In the genomic region with DNA sequence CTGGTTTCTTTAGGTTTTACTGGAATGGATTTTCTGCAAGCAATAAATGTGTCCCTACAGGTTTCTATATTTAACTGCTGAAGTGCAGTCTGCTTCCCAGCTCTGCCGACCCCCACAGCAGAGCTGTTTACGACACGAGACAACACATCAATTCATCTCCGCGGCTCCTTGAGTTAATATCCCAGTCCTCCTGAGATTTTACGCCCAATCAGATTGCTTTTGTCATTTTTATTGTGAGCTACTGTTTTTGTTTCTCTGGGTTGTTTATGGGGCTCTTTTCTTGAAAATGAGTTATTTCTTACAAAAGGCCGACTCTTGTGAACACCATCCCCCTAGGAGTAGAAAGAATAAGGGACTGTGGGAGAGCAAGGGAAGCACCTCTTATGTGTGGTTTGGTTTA, we compare ENCODE assay signal across 20 mouse cellular contexts. TPM values are rescaled to one million over a fixed set of nuclear protein-coding genes. Genes with fewer than 3 reads are reported as not detected.
DNase-seq lines count a peak whose midpoint lies in the region; ATAC-seq and TF ChIP-seq lines count a peak whose summit lies in the region.
"Had no signal": no experiment of that assay in that cellular context is flagged by ENCODE, and none has a peak within 500 bp of the region (broad histone marks: within the 10 kb centered on the region; RNA-seq: fewer than 3 reads in every experiment).

No protein-coding gene starts in this region.

- H3K79me2 ChIP-seq in heart, adult 2 months (replicated peaks; ENCODE audit: control insufficient read depth, insufficient read depth, low read length) = peaks cover 2% of the 10 kb centered on the region; the same call in 1 of the 2 replicates

- ATAC-seq in heart, embryonic 12.5 days (ENCODE audit: insufficient number of reproducible peaks, low FRiP score) = no peak
- ATAC-seq in intestine, embryonic 14.5 days (replicated peaks; ENCODE audit: low FRiP score, low TSS enrichment, low read depth) = no peak
- no peak for ATAC-seq in intestine, postnatal 0 days
- ATAC-seq in neural tube, embryonic 15.5 days (ENCODE audit: low FRiP score) = no peak
- no peak for ATAC-seq in midbrain, embryonic 15.5 days (replicated peaks)
- ATAC-seq: lung, postnatal 0 days; midbrain, embryonic 13.5 days had no signal

- H3K9me3 ChIP-seq in heart, embryonic 12.5 days (replicated peaks) = no peaks in the 10 kb centered on the region
- no peaks in the 10 kb centered on the region for H3K9me3 ChIP-seq in intestine, embryonic 14.5 days (ENCODE audit: control insufficient read depth, low read length)
- no peaks in the 10 kb centered on the region for H3K9me3 ChIP-seq in intestine, postnatal 0 days (ENCODE audit: control insufficient read depth)
- no peaks in the 10 kb centered on the region for H3K9me3 ChIP-seq in neural tube, embryonic 15.5 days (replicated peaks)
- no peaks in the 10 kb centered on the region for H3K9me3 ChIP-seq in midbrain, embryonic 15.5 days
- H3K9me3 ChIP-seq: forebrain, embryonic 10.5 days; hindbrain, embryonic 15.5 days; midbrain, embryonic 13.5 days had no signal

- whole genome bisulfite sequencing in heart, embryonic 12.5 days = 46% methylated on average over 7 of the region's 7 CpGs
- 70% methylated on average over 7 of the region's 7 CpGs for WGBS in heart, adult 2 months
- whole genome bisulfite sequencing in intestine, embryonic 14.5 days = 15% methylated on average over 7 of the region's 7 CpGs
- WGBS in intestine, postnatal 0 days = 41% methylated on average over 7 of the region's 7 CpGs
- 87% methylated on average over 7 of the region's 7 CpGs for WGBS in thymus, adult 2 months
- 10% methylated on average over 7 of the region's 7 CpGs for WGBS in neural tube, embryonic 15.5 days
- WGBS in midbrain, embryonic 15.5 days = 44% methylated on average over 7 of the region's 7 CpGs

- intact Hi-C loops in heart, adult 2 months (cut with DNase I) = no loop called here

- H3K4me2 ChIP-seq in heart, embryonic 12.5 days = peak overlapping the region; percentile 49
- H3K4me2 ChIP-seq in intestine, embryonic 14.5 days (ENCODE audit: low read length) = peak overlapping the region; percentile 20; the same call in 1 of the 2 replicates
- H3K4me2 ChIP-seq in intestine, postnatal 0 days (replicated peaks; ENCODE audit: low read depth) = no peak overlapping the region
- peak overlapping the region; percentile 31 for H3K4me2 ChIP-seq in neural tube, embryonic 15.5 days
- no peak overlapping the region for H3K4me2 ChIP-seq in midbrain, embryonic 15.5 days
- H3K4me2 ChIP-seq: hindbrain, embryonic 15.5 days; midbrain, embryonic 13.5 days had no signal

- H3K9ac ChIP-seq in heart, embryonic 12.5 days = no peak overlapping the region
- H3K9ac ChIP-seq in heart, adult 2 months (ENCODE audit: low read depth, low read length) = no peak overlapping the region
- no peak overlapping the region for H3K9ac ChIP-seq in intestine, embryonic 14.5 days (ENCODE audit: low read length)
- no peak overlapping the region for H3K9ac ChIP-seq in intestine, postnatal 0 days (ENCODE audit: low read depth, low read length)
- H3K9ac ChIP-seq in neural tube, embryonic 15.5 days (replicated peaks) = no peak overlapping the region
- no peak overlapping the region for H3K9ac ChIP-seq in midbrain, embryonic 15.5 days
- H3K9ac ChIP-seq: hindbrain, embryonic 15.5 days; midbrain, embryonic 13.5 days had no signal

- DNase-seq in heart, adult 2 months = no peak
- DNase-seq in intestine, embryonic 14.5 days (ENCODE audit: low spot score) = no peak
- DNase-seq in thymus, adult 2 months = no peak
- no peak for DNase-seq in thymus, postnatal 4 days
- DNase-seq: adrenal gland, postnatal 25 days; cerebellum, adult 11-12 months; cerebellum, postnatal 25 days; gastrocnemius, adult 2 months; kidney, adult 8-10 months; liver; right cerebral cortex, postnatal 4 days had no signal

- no peaks in the 10 kb centered on the region for H3K27me3 ChIP-seq in heart, embryonic 12.5 days (replicated peaks)
- peaks cover 2% of the 10 kb centered on the region; the same call in 1 of the 2 replicates for H3K27me3 ChIP-seq in heart, adult 2 months (ENCODE audit: control insufficient read depth, insufficient read depth, low read length)
- H3K27me3 ChIP-seq in intestine, embryonic 14.5 days (replicated peaks; ENCODE audit: control insufficient read depth, insufficient read depth, low read length) = no peaks in the 10 kb centered on the region
- no peaks in the 10 kb centered on the region for H3K27me3 ChIP-seq in intestine, postnatal 0 days (replicated peaks; ENCODE audit: control insufficient read depth, insufficient read depth, low read length)
- no peaks in the 10 kb centered on the region for H3K27me3 ChIP-seq in thymus, adult 2 months (ENCODE audit: control insufficient read depth, insufficient read depth, low read length)
- no peaks in the 10 kb centered on the region for H3K27me3 ChIP-seq in neural tube, embryonic 15.5 days (replicated peaks)
- no peaks in the 10 kb centered on the region for H3K27me3 ChIP-seq in midbrain, embryonic 15.5 days (replicated peaks)
- H3K27me3 ChIP-seq: CH12.LX; hindbrain, embryonic 15.5 days; midbrain, embryonic 13.5 days had no signal

- H3K36me3 ChIP-seq in heart, embryonic 12.5 days = no peaks in the 10 kb centered on the region
- H3K36me3 ChIP-seq in heart, adult 2 months (ENCODE audit: control insufficient read depth, insufficient read depth, low read length) = peaks cover 3% of the 10 kb centered on the region
- no peaks in the 10 kb centered on the region for H3K36me3 ChIP-seq in intestine, embryonic 14.5 days (ENCODE audit: control insufficient read depth, insufficient read depth, low read length)
- H3K36me3 ChIP-seq in intestine, postnatal 0 days (ENCODE audit: control insufficient read depth, insufficient read depth) = no peaks in the 10 kb centered on the region
- H3K36me3 ChIP-seq in thymus, adult 2 months (ENCODE audit: control insufficient read depth, insufficient read depth, low read length) = no peaks in the 10 kb centered on the region
- no peaks in the 10 kb centered on the region for H3K36me3 ChIP-seq in neural tube, embryonic 15.5 days
- H3K36me3 ChIP-seq in midbrain, embryonic 15.5 days (replicated peaks) = no peaks in the 10 kb centered on the region
- H3K36me3 ChIP-seq: forebrain, embryonic 10.5 days; hindbrain, embryonic 15.5 days; midbrain, embryonic 13.5 days had no signal

- peaks cover 7% of the 10 kb centered on the region; the same call in 1 of the 2 replicates for H3K4me1 ChIP-seq in heart, embryonic 12.5 days (replicated peaks)
- H3K4me1 ChIP-seq in heart, adult 2 months (ENCODE audit: control insufficient read depth, insufficient read depth, low read length) = peaks cover 3% of the 10 kb centered on the region
- peaks cover 13% of the 10 kb centered on the region for H3K4me1 ChIP-seq in intestine, embryonic 14.5 days (replicated peaks; ENCODE audit: control insufficient read depth, insufficient read depth, low read length)
- no peaks in the 10 kb centered on the region for H3K4me1 ChIP-seq in intestine, postnatal 0 days (replicated peaks; ENCODE audit: control insufficient read depth, insufficient read depth, low read length)
- H3K4me1 ChIP-seq in thymus, adult 2 months (replicated peaks; ENCODE audit: control insufficient read depth, insufficient read depth, low read length) = peaks cover 16% of the 10 kb centered on the region
- H3K4me1 ChIP-seq in neural tube, embryonic 15.5 days = peaks cover 26% of the 10 kb centered on the region
- peaks cover 10% of the 10 kb centered on the region for H3K4me1 ChIP-seq in midbrain, embryonic 15.5 days

- H3K4me3 ChIP-seq in heart, embryonic 12.5 days = no peak overlapping the region
- H3K4me3 ChIP-seq in heart, adult 2 months = no peak overlapping the region
- no peak overlapping the region for H3K4me3 ChIP-seq in intestine, embryonic 14.5 days (ENCODE audit: low read depth, low read length)
- H3K4me3 ChIP-seq in intestine, postnatal 0 days (ENCODE audit: low read depth, low read length) = no peak overlapping the region
- no peak overlapping the region for H3K4me3 ChIP-seq in thymus, adult 2 months (ENCODE audit: control insufficient read depth, insufficient read depth, low read length)
- H3K4me3 ChIP-seq in neural tube, embryonic 15.5 days (replicated peaks) = no peak overlapping the region
- no peak overlapping the region for H3K4me3 ChIP-seq in midbrain, embryonic 15.5 days
- H3K4me3 ChIP-seq: forebrain, embryonic 10.5 days; gastrocnemius, adult 2 months; hindbrain, embryonic 15.5 days; midbrain, embryonic 13.5 days had no signal

- TF ChIP-seq EP300 in heart, adult 2 months (IDR thresholded peaks at IDR 0.05; ENCODE audit: insufficient read depth, low read depth, low read length) = no peak

- H3K27ac ChIP-seq in heart, embryonic 12.5 days (ENCODE audit: poor library complexity, severe bottlenecking) = no peak overlapping the region
- no peak overlapping the region for H3K27ac ChIP-seq in heart, adult 2 months
- no peak overlapping the region for H3K27ac ChIP-seq in intestine, embryonic 14.5 days (ENCODE audit: low read depth)
- H3K27ac ChIP-seq in intestine, postnatal 0 days (ENCODE audit: low read depth, low read length) = no peak overlapping the region
- H3K27ac ChIP-seq in thymus, adult 2 months (ENCODE audit: control insufficient read depth, insufficient read depth, low read length) = peak overlapping the region; percentile 70; the same call in 1 of the 2 replicates
- H3K27ac ChIP-seq in neural tube, embryonic 15.5 days (replicated peaks) = no peak overlapping the region
- H3K27ac ChIP-seq in midbrain, embryonic 15.5 days = no peak overlapping the region
- H3K27ac ChIP-seq: forebrain, embryonic 10.5 days; gastrocnemius, adult 2 months; hindbrain, embryonic 15.5 days; midbrain, embryonic 13.5 days had no signal

- TF ChIP-seq POLR2A in heart, adult 2 months (IDR thresholded peaks at IDR 0.05; ENCODE audit: insufficient read depth, low read depth, low read length) = no peak
- no peak for TF ChIP-seq POLR2A in thymus, adult 2 months (IDR thresholded peaks at IDR 0.05; ENCODE audit: control insufficient read depth, extremely low read depth, insufficient read depth, low read length, poor library complexity)

- no peak for TF ChIP-seq CTCF in heart, adult 2 months (IDR thresholded peaks at IDR 0.05)
- no peak for TF ChIP-seq CTCF in intestine, postnatal 0 days (IDR thresholded peaks at IDR 0.05; ENCODE audit: low read depth)
- TF ChIP-seq CTCF in thymus, adult 2 months (IDR thresholded peaks at IDR 0.05; ENCODE audit: borderline replicate concordance, control insufficient read depth, extremely low read depth, insufficient read depth, low read length, poor library complexity) = no peak

RNA-seq across cellular contexts. Expression of a gene that starts 2.0 kb away (rescaled TPM):
- 126 and 129 TPM in 2 replicates for polyA plus RNA-seq in heart, embryonic 12.5 days (2016; fragmentation: Nextera tagmentation; extraction: Ambion mirVana)
- total RNA-seq in heart, adult 2 months (2021) = 100 to 1,000 TPM; 218 to 263 TPM
- polyA plus RNA-seq in heart, adult 2 months (2012; rRNA removed) = 170 and 260 TPM in 2 replicates
- polyA plus RNA-seq in intestine, embryonic 14.5 days (2014; fragmentation: Nextera tagmentation; extraction: Ambion mirVana) = 69.2 and 76.0 TPM in 2 replicates
- polyA plus RNA-seq in intestine, postnatal 0 days (2015; fragmentation: Nextera tagmentation; extraction: Ambion mirVana) = 52.4 and 55.5 TPM in 2 replicates
- polyA plus RNA-seq in thymus, adult 2 months (2012; rRNA removed) = 56.0 and 66.5 TPM in 2 replicates
- 72.2 and 91.4 TPM in 2 replicates for polyA plus RNA-seq in neural tube, embryonic 15.5 days (2015; fragmentation: Nextera tagmentation; extraction: Ambion mirVana)
- polyA plus RNA-seq in midbrain, embryonic 15.5 days (2015; fragmentation: Nextera tagmentation; extraction: Ambion mirVana) = 59.0 and 62.9 TPM in 2 replicates

Comparison
In these comparisons a context has a peak if more than half of its experiments do, and no peak if none do; other contexts are left out.
1. H3K4me2 ChIP-seq: peak in heart, embryonic 12.5 days (single experiment), intestine, embryonic 14.5 days (single experiment) and neural tube, embryonic 15.5 days (single experiment); none in intestine, postnatal 0 days (single experiment) and midbrain, embryonic 15.5 days (single experiment).